Comparison of ENCODE assay signal across 9 mouse cellular contexts in genomic region chr11:77893283-77893682, GRCm38 (mm10). TPM values are rescaled to one million over a fixed set of nuclear protein-coding genes. Genes with fewer than 3 reads are reported as not detected.
DNase-seq lines count a peak whose midpoint lies in the region; ATAC-seq lines count a peak whose summit lies in the region.
"Had no signal": no experiment of that assay in that cellular context is flagged by ENCODE, and none has a peak within 500 bp of the region (broad histone marks: within the 10 kb centered on the region; RNA-seq: fewer than 3 reads in every experiment).

No protein-coding gene starts in this region.

- no peaks in the 10 kb centered on the region for H3K36me3 ChIP-seq in lung, embryonic 15.5 days
- no peaks in the 10 kb centered on the region for H3K36me3 ChIP-seq in hindbrain, embryonic 11.5 days (ENCODE audit: control insufficient read depth, insufficient read depth, low read length)
- H3K36me3 ChIP-seq in liver, embryonic 15.5 days (replicated peaks): no peaks in the 10 kb centered on the region

- no peaks in the 10 kb centered on the region for H3K9me3 ChIP-seq in lung, embryonic 15.5 days
- H3K9me3 ChIP-seq in hindbrain, embryonic 11.5 days (ENCODE audit: control insufficient read depth, low read length): no peaks in the 10 kb centered on the region
- no peaks in the 10 kb centered on the region for H3K9me3 ChIP-seq in liver, embryonic 15.5 days (replicated peaks)

- no peak for ATAC-seq in lung, embryonic 15.5 days (ENCODE audit: borderline replicate concordance, extremely low read depth, low FRiP score, low TSS enrichment)
- ATAC-seq in hindbrain, embryonic 11.5 days (ENCODE audit: low FRiP score): no peak
- no peak for ATAC-seq in liver, embryonic 15.5 days (ENCODE audit: insufficient read depth)
- no peak for ATAC-seq in megakaryocyte, adult 5-6 weeks (ENCODE audit: poor library complexity, severe bottlenecking)
- no peak for ATAC-seq in megakaryocyte-erythroid progenitor cell, adult 5-6 weeks (replicated peaks; ENCODE audit: low FRiP score, low TSS enrichment, poor library complexity, severe bottlenecking)
- ATAC-seq in frontal cortex, adult (ENCODE audit: low TSS enrichment): no peak

- H3K9ac ChIP-seq in lung, embryonic 15.5 days: no peak overlapping the region
- H3K9ac ChIP-seq in hindbrain, embryonic 11.5 days (ENCODE audit: low read depth, low read length): peak overlapping the region; percentile 55
- no peak overlapping the region for H3K9ac ChIP-seq in liver, embryonic 15.5 days

- WGBS in lung, embryonic 15.5 days: 45% methylated on average over 6 of the region's 6 CpGs
- WGBS in hindbrain, embryonic 11.5 days: 18% methylated on average over 6 of the region's 6 CpGs
- WGBS in liver, embryonic 15.5 days (ENCODE audit: insufficient replicate concordance): 34% methylated on average over 6 of the region's 6 CpGs

- H3K27me3 ChIP-seq in lung, embryonic 15.5 days: peaks cover 11% of the 10 kb centered on the region; the same call in 1 of the 2 replicates
- peaks cover 12% of the 10 kb centered on the region for H3K27me3 ChIP-seq in hindbrain, embryonic 11.5 days (ENCODE audit: control insufficient read depth, insufficient read depth, low read length)
- peaks cover 52% of the 10 kb centered on the region for H3K27me3 ChIP-seq in liver, embryonic 15.5 days

- 0 out of 2 replicates have a peak overlapping the region, but pooled peaks have one; percentile 35 for H3K4me2 ChIP-seq in lung, embryonic 15.5 days
- peak overlapping the region; percentile 30 for H3K4me2 ChIP-seq in hindbrain, embryonic 11.5 days (replicated peaks; ENCODE audit: low read depth, low read length)
- H3K4me2 ChIP-seq in liver, embryonic 15.5 days: peak overlapping the region; percentile 48

- H3K4me3 ChIP-seq in lung, embryonic 15.5 days: no peak overlapping the region
- H3K4me3 ChIP-seq in hindbrain, embryonic 11.5 days (ENCODE audit: low read depth, low read length): peak overlapping the region; percentile 13
- peak overlapping the region; percentile 43 for H3K4me3 ChIP-seq in liver, embryonic 15.5 days (replicated peaks)

- DNase-seq in lung, postnatal 4 days: no peak
- no peak for DNase-seq in hindbrain, embryonic 11.5 days (ENCODE audit: low spot score)
- DNase-seq: thymus, adult 2 months had no signal

- peaks cover 38% of the 10 kb centered on the region for H3K4me1 ChIP-seq in lung, embryonic 15.5 days
- peaks cover 32% of the 10 kb centered on the region for H3K4me1 ChIP-seq in hindbrain, embryonic 11.5 days (replicated peaks; ENCODE audit: control insufficient read depth, insufficient read depth, low read length)
- H3K4me1 ChIP-seq in liver, embryonic 15.5 days (replicated peaks): peaks cover 4% of the 10 kb centered on the region; the same call in 1 of the 2 replicates

- H3K27ac ChIP-seq in lung, embryonic 15.5 days: peak overlapping the region; percentile 82
- peak overlapping the region; percentile 90 for H3K27ac ChIP-seq in hindbrain, embryonic 11.5 days (ENCODE audit: low read depth, low read length)
- H3K27ac ChIP-seq in liver, embryonic 15.5 days (replicated peaks): peak overlapping the region; percentile 78

RNA-seq across cellular contexts. Expression of gene Pipox, which starts 0.6 kb away (rescaled TPM):
- 1.2 and 1.6 TPM in 2 replicates for polyA plus RNA-seq in lung, embryonic 15.5 days (2015; fragmentation: Nextera tagmentation; extraction: Ambion mirVana)
- 7.6 and 8.6 TPM in 2 replicates for polyA plus RNA-seq in hindbrain, embryonic 11.5 days (2014; fragmentation: Nextera tagmentation; extraction: Ambion mirVana)
- 25.5 and 32.1 TPM in 2 replicates for polyA plus RNA-seq in liver, embryonic 15.5 days (2015; fragmentation: Nextera tagmentation; extraction: Ambion mirVana)
- total RNA-seq in megakaryocyte, adult 5-6 weeks (2015): not detected in 2 replicates
- not detected in 2 replicates for total RNA-seq in megakaryocyte, adult 5-6 weeks (2017)
- total RNA-seq in megakaryocyte-erythroid progenitor cell, adult 5-6 weeks (2014; fragmentation: Nextera tagmentation): not detected in 2 replicates
- not detected in 2 replicates for total RNA-seq in megakaryocyte-erythroid progenitor cell, adult 5-6 weeks (2017)
- total RNA-seq: monocyte, adult 5-6 weeks had no signal

RNA-seq across cellular contexts. Expression of gene Sez6, which starts 37.3 kb away (rescaled TPM):
- polyA plus RNA-seq in lung, embryonic 15.5 days (2015; fragmentation: Nextera tagmentation; extraction: Ambion mirVana): 0.23 and 0.51 TPM in 2 replicates
- 13.3 TPM in 2 replicates for polyA plus RNA-seq in hindbrain, embryonic 11.5 days (2014; fragmentation: Nextera tagmentation; extraction: Ambion mirVana)
- polyA plus RNA-seq in liver, embryonic 15.5 days (2015; fragmentation: Nextera tagmentation; extraction: Ambion mirVana): 0.05 and 0.16 TPM in 2 replicates
- total RNA-seq in megakaryocyte, adult 5-6 weeks (2015): not detected in 2 replicates
- total RNA-seq in megakaryocyte, adult 5-6 weeks (2017): not detected in 2 replicates
- not detected in 2 replicates for total RNA-seq in megakaryocyte-erythroid progenitor cell, adult 5-6 weeks (2014; fragmentation: Nextera tagmentation)
- not detected in 2 replicates for total RNA-seq in megakaryocyte-erythroid progenitor cell, adult 5-6 weeks (2017)
- total RNA-seq: monocyte, adult 5-6 weeks had no signal
